Mouse (Mus musculus) testis, adult 10 weeks (tissue): ENCODE results near the gene Gm7233. TPM values are rescaled to one million over a fixed set of nuclear protein-coding genes. Genes with fewer than 3 reads are reported as not detected.

ENCODE experiments used
- polyA plus RNA-seq: library from polyadenylated mRNA; stranded (reverse); fragments of 350-450 nt; fragmentation: Illumina TruSeq; extraction: RNeasy Lipid Tissue Mini Kit (QIAGEN cat#74804); gene quantifications from one replicate; pipeline ENCODE4 v1.2.3, GENCODE M21; 2014; ENCODE audit warnings: low read depth, low replicate concordance

The Gm7233 gene
- polyA plus RNA-seq: 3.2 TPM

DNA sequence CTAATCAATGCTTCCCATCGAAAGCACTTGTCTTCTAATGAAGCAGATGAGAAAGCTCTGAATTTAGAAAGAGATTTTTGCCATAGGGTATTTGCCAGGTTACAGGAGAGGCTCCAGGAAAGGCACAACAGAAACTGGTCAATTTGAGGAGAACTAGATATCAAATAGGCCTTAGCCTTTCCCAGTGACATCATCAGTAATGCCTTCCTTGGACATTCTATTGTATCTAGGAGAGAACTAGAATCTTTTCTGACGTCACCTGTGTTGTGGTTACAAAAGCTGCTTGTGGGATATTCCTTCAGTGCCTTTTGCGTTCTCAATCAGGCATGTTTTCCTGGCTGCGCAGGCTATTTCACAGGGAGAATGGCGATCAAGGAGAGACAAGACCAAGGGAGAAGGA lies at the start of gene Gm7233:
Gene Gm7233 (plus strand): TSS at position 301 of the 400 bp plus-strand sequence.

DNA sequence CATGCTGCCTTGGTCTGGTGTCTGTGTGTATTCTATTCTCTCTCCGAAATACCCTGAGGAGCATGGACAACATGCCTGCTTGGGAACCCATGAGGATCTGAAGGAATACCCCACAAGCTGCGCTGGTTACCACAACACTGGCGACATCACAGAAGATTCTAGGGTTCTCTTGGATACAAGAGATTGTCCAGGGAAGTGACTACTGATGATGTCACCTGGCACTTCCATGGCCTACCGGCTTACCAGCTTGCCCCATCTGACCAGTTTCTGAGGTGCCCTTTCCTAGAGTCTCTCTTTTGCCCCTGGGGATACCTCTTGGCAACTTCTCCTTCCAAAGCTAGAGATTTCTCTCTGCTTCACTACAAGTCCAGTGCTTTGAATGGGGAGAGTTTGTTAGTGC lies 55.5 kb downstream of the Gm7233 start, which contains the start of gene Gm8122:
Gene Gm8122 (minus strand): TSS at position 101 of the 400 bp plus-strand sequence.

Other genes with a start within 250 kb of the Gm7233 start
- 0.45 TPM for gene Gm8082, start 186.2 kb upstream of the Gm7233 start, polyA plus RNA-seq
- 173 TPM for gene Gm10376, start 164.2 kb upstream of the Gm7233 start, polyA plus RNA-seq
- gene Gm8094, start 103.2 kb upstream of the Gm7233 start, polyA plus RNA-seq: 3.6 TPM
- gene Gm8104, start 79.3 kb upstream of the Gm7233 start, polyA plus RNA-seq: 9.7 TPM
- 0.85 TPM for gene Gm8122, start 55.4 kb downstream of the Gm7233 start, polyA plus RNA-seq
- 38.8 TPM for gene Gm8126, start 78.8 kb downstream of the Gm7233 start, polyA plus RNA-seq
- gene Gm9732, start 95.2 kb downstream of the Gm7233 start, polyA plus RNA-seq: 40.3 TPM
- 7.0 TPM for gene Gm8127, start 114.0 kb downstream of the Gm7233 start, polyA plus RNA-seq
- 603 TPM for gene 1700001F09Rik, start 167.9 kb downstream of the Gm7233 start, polyA plus RNA-seq
- 7.0 TPM for gene Gm8138, start 236.5 kb downstream of the Gm7233 start, polyA plus RNA-seq